Mouse (Mus musculus): ENCODE measurements around the gene Fntb.

- TF ChIP-seq EP300 (IDR thresholded peaks at IDR 0.05; ENCODE audit: low read depth) (peak; percentile 98), CTCF (IDR thresholded peaks at IDR 0.05; ENCODE audit: low read depth) (no peak)
Observed at GRCm38 (mm10) chr12:76909218-76909617, 143.8 kb downstream of the Fntb start.
